Mouse (Mus musculus): Measurements from ENCODE around the gene Cryzl2.

Cryzl2 gene

DNA sequence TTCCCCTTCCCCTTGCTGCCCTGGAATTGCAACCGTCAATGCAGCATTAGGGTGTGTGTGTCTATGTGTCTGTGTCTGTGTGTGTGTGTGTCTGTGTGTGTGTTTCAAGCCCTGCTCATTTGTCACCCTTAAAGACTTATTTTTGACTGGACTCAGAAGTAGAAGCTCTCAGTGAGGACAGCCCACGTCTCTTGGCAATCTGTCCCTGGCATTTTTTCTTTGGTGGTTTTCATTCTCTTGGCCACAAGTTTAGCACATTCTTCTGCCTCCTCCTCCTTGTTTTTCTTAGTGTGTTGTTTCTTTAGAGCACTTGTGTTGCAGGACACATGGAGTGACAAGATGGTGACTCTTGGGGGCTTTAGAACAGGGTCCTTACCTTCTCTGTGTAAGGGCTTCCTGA lies 17.9 kb downstream of the Cryzl2 start:
- no peak for DNase-seq (ENCODE audit: low spot score)

- DNase-seq (ENCODE audit: low spot score) = no peak
Observed at GRCm38 (mm10) chr1:157480090-157480489, 21.7 kb downstream of the Cryzl2 start.

GRCm38 (mm10) chr1:157480901-157481300 lies 22.5 kb downstream of the Cryzl2 start:
- DNase-seq (ENCODE audit: low spot score) = no peak

DNA sequence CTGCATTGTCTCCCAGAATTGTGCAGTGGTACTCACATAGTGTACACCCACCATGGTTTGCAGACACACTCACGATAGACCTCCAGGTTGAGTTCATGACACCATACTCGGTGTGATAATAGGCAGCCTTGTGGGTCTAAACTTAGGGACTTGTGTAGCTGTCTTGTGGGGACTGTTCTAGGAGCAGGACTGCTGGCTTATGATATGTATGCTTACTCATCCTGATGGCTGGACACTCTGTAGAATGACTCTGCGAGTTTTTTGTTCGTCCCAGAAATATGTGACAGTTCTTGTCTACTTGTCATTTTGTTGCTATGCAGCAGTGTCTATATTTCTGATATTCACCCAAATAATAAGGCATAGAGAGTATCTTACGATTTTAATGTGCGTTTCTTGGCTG lies 23.3 kb downstream of the Cryzl2 start:
- DNase-seq (ENCODE audit: low spot score) = no peak

GRCm38 (mm10) chr1:157484161-157484560 lies 25.8 kb downstream of the Cryzl2 start:
- DNase-seq (ENCODE audit: low spot score) = no peak

- DNase-seq (ENCODE audit: low spot score) = no peak
Observed at GRCm38 (mm10) chr1:157500657-157501056, 42.3 kb downstream of the Cryzl2 start.

DNA sequence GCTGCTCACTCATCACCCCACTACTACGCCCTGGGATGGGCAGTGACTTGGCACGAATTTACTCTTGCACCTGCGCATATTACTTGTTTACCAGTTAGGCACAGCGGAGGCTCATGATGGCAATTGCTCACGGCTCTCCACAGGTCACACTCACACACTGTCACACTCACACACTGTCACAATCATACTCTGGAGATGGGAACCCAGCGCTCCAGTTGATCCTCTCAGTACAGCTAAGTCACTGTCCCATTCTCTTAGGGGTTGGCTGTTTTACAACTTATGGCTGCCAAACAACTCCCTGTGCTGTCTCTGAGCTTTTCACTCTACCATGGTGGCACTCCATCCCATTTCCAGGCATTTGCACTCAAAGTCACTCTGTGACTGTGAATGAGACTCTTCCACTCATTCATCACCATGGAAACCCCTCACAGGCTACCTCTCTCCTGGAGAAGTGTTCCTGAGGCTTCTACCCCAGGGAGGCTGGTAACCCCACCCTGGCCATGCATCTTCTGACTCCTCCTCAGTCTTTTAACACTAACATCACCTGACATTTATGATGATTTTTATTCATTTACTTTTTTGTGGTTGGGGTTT lies 43.1 kb downstream of the Cryzl2 start:
- no peak for DNase-seq (ENCODE audit: low spot score)

GRCm38 (mm10) chr1:157503071-157503470 lies 44.7 kb downstream of the Cryzl2 start:
- no peak for DNase-seq (ENCODE audit: low spot score)

DNA sequence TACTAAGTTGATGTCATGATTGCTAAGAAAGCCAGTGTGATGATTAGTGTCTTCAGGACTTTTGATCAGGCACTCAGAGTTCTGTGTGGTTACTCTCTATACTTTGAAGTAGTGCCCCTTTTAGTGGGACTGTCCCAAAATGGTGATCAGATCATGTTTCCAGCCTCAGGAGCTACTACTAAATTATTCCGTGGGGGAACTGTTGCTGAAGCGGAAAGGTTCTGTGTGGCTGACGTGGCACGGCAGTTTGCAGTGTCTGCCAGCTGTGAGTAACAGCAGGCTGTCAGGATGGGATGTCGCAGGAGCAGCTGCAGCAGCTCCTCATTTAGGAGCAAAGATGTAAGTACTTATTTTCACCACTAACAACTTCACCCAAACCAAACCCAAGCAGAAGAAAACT lies 48.1 kb downstream of the Cryzl2 start, which contains the start of gene Sec16b:
Gene Sec16b, plus strand, starts transcription at position 207 of the 400 bp plus-strand sequence.
- no peak for DNase-seq (ENCODE audit: low spot score)

DNA sequence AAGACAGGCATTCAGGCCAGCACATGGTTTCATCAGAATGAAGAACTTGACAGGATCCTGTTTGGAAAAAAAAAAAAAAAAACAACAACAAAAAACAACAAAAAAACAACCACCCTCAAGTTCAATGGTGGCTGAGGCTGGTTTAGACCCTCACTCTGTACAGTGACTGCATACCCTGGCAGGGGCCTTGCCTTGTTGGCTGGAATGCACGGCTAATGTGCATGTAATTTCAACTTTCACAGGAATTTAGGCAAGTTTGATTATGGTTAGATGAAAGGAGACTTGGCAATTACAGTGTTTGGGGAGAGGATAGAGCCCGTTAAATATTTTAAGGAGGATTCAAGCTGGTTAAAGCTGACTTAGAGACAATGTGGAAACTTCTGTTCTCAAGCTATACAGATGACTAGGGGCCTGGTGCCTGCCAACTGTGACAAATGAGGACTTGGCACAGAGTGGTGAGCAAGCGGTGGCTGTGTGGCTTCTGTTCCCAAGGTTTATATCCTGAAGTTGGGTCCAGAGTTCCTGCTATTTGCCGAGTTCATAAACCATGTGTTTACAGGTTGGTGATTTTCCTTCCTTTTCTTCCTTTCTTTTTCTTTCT lies 48.7 kb downstream of the Cryzl2 start:
- DNase-seq (ENCODE audit: low spot score) = no peak

- DNase-seq (ENCODE audit: low spot score) = no peak
Observed at GRCm38 (mm10) chr1:157507814-157508213, 49.4 kb downstream of the Cryzl2 start.

DNA sequence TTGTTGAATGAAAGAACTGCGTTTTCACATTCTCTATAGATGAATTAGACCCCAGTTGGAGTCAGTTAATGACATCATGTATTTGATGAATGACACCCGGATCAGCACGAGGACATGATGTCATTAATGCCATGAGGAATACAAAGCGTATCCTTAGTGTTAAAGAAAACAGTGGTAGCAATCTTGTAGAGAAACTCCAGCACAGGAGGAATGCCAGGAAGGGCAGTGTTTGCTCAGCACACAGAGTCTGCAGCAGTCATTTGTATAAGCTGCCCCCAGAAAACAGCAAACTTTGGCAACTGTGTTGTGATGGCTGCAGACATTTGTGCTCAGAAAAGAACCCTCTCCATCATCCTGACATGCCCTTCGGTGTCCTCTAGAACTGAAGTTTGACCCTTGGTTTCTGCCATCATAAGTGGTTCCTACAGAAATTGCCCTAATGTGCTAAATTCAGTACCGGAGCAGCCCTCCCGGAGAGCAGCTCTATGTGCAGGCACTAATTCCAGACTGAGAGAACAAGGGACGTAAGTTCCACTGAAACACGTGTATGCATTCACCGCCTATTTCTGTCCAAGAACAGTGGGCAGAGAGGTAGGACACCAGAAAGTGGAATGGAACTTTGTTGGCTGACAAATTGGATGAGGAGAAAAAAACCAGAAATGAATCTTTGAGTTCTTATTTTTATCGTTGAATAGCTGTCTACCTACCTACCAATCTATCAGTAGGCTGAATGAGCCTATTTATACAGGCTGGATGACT lies 54.5 kb downstream of the Cryzl2 start:
- DNase-seq (ENCODE audit: low spot score) = no peak

DNA sequence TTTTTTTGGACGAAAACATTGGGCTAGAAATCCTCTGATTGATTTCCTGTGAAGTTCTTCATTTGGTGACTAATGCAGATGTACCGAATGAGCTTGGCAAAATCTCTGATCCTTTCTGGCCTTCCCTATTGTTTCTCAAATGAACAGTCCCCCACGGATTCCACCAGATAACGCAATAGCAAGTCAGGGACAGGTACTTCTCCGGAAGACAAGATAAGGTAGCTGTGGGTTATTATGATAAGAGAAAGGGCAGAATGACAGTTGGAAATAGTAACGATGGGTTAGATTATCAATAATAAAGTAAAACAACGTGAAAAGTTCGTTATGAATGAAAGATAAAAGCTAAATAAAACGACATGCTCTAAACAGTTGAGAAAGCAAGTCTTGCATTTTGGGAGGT lies 55.2 kb downstream of the Cryzl2 start:
- no peak for DNase-seq (ENCODE audit: low spot score)

DNA sequence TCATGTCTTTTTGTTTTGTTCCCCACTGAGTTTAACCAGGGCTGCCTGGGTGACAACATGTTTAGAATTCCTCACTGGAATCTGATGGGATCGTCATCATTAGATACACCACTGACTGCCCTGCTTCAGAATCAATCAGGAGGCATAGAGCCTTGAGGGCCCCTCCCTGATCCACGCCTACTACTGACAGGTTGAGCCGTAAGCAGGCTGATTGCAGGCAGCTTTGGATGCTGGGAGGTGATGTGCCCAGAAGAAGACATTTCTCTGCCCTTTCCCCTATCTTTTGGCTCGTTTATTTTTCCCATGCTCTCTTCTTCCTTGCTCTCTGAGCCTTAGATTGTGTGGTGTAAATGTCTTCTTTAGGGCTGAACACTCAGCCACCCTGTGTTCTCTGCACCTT lies 55.9 kb downstream of the Cryzl2 start:
- no peak for DNase-seq (ENCODE audit: low spot score)

DNA sequence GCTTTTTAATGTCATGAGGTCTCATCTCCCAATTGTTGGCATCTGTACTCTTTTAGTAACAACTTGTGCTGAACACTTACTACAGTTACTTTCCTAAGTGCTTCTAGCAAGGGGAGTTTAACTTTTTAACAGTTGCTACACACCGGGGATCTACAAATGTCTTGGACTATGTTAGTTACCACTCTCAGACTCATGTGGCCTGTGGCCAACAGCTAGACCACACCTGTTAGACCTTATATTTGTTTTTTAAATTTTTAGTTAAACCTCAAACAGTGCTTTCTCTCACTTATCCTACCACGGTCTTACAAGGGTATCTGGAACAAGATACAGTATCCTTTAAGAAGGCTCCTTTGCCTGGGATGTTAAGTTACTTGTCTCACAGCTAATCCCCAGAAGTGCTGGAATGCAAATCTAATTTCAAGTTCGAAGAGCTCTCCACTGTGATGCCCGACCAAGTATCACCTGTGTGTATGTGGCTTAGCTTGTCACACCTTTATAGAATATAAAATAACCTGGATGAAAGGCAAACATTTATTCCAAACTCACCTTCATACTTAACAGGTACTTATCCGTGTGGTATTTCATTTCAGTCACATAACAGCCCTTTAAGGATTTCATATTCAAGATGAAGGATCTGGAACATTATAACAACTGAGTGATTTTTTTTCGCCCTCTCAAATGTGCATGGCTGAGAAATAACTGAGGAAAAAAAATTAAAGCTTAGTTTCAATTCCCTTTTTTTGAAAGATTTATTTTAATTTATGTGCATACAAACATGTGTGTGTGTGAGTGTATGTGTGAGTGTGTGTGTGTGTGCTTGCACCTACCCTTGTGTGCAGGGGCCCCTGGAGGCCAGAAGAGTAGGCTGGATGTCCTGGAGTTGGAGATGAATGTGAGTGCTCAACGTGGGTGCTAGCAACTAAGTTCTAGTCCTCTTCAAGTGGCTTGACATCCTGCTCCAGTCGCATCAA lies 58.7 kb downstream of the Cryzl2 start:
- no peak for DNase-seq (ENCODE audit: low spot score)

GRCm38 (mm10) chr1:157518111-157518523 lies 59.7 kb downstream of the Cryzl2 start:
- no peak for DNase-seq (ENCODE audit: low spot score)

GRCm38 (mm10) chr1:157519396-157519795 lies 61.0 kb downstream of the Cryzl2 start:
- DNase-seq (ENCODE audit: low spot score) = no peak

- no peak for DNase-seq (ENCODE audit: low spot score)
Observed at GRCm38 (mm10) chr1:157522322-157522721, 63.9 kb downstream of the Cryzl2 start.

- DNase-seq (ENCODE audit: low spot score) = no peak
Observed at GRCm38 (mm10) chr1:157524775-157525174, 66.4 kb downstream of the Cryzl2 start.

DNA sequence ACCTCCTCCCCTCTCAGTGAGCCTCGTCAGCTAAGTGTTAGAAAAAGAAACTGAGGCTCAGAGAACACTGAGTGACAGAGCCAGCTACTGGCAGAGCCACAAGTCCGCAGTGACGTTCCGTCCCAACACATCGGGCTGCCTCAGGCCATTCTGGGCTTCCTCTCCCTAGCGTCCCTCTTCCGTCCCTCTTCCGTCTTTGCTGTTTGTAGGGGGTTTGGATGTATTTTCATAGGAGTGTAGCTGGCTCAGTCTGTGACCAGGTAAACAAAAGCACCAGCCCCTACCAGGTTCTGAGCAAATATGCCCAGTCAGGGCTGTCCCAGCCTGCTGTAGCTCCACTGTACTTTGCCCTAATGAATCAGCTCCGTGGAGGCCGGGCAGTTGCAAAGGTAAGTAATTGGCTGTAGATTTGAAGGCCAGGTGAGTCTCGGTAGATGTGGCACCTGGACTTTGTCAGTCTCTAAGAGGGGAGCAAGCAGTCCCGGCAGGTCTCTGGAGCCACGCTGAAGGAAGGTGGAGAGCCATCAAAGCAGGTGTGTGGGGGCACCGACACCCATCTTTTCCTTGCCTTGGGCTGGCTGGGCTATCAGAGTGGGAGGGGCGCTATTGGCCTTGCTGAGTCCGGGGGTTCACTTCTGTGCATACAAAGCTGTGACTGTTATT lies 67.4 kb downstream of the Cryzl2 start:
- DNase-seq (ENCODE audit: low spot score) = no peak

DNA sequence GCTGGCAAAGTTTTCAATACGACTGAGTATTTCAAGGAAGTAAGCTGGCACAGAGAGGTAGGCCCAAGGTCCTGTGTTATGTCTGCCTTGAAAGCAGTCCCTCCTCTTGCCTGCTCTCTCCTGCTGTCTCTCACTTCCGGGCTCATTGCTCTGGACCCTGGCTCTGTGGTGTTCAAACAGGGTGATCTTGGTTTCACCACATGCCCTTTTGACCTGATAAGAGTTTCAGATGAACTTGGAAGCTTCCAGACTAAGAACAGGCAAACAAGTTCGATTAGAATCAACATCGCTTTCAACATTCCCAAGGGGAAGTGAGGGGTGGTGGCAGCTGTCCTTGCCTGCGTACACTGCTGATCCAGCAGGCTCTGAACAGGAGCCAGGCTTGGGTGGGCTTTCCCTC lies 68.2 kb downstream of the Cryzl2 start:
- DNase-seq (ENCODE audit: low spot score) = no peak

All from testis, postnatal 10 days (tissue).